Mouse (Mus musculus): Measurements from ENCODE around the gene Tesmin. TPM values are rescaled to one million over a fixed set of nuclear protein-coding genes. Genes with fewer than 3 reads are reported as not detected.

The Tesmin gene
- total and polyA plus RNA-seq, 3 experiments: 0.08 to 0.19 (median 0.17) TPM

- no peaks in the 10 kb centered on the region for H3K27me3 ChIP-seq (replicated peaks)
- no peaks in the 10 kb centered on the region for H3K79me2 ChIP-seq (replicated peaks; ENCODE audit: control insufficient read depth, extremely low read depth, insufficient read depth, poor library complexity, severe bottlenecking)
- DNase-seq (ENCODE audit: extremely low read depth): no peak
- no peak for TF ChIP-seq CHD1 (IDR thresholded peaks at IDR 0.05; ENCODE audit: low read depth, low read length)
- TF ChIP-seq EP300 (IDR thresholded peaks at IDR 0.05; ENCODE audit: low read length): no peak
- no peak for TF ChIP-seq ETS1 (conservative IDR thresholded peaks at IDR 0.05; ENCODE audit: low read depth, low read length)
- no peak for TF ChIP-seq ZKSCAN1 (IDR thresholded peaks at IDR 0.05; ENCODE audit: borderline replicate concordance, low read depth, low read length)
- no peak for TF ChIP-seq RAD21 (IDR thresholded peaks at IDR 0.05; ENCODE audit: low read depth, low read length)
- TF ChIP-seq MAFK (IDR thresholded peaks at IDR 0.05; ENCODE audit: insufficient replicate concordance, low read length): no peak
- TF ChIP-seq IRF4 (IDR thresholded peaks at IDR 0.05; ENCODE audit: low read depth, low read length): no peak
- no peak for TF ChIP-seq MAX (IDR thresholded peaks at IDR 0.05; ENCODE audit: low read length)
- no peak for TF ChIP-seq NRF1 (IDR thresholded peaks at IDR 0.05; ENCODE audit: low read depth, low read length)
- in situ Hi-C loops (cut with MboI; ENCODE audit: low pct_ligation_motif_present, low pct_unique_long_range_greater_than_20kb, low sequenced_read_pairs) (no loop called here), dilution Hi-C loops (cut with MboI; ENCODE audit: extremely low pct_ligation_motif_present, extremely low pct_unique_long_range_greater_than_20kb, low sequenced_read_pairs) (no loop called here)
- H3K4me3 ChIP-seq (replicated peaks in 1 of 3; ENCODE audit: low read depth in 2 of 3, low read length in 2 of 3, poor library complexity in 1 of 3): no peak overlapping the region
- no peak overlapping the region for H3K27ac ChIP-seq (ENCODE audit: insufficient read depth, low read depth)
- H3K36me3 ChIP-seq (replicated peaks in 1 of 2; ENCODE audit: control insufficient read depth in 1 of 2, insufficient read depth in 1 of 2, low read length in 1 of 2): no peaks in the 10 kb centered on the region
- H3K9ac ChIP-seq (ENCODE audit: insufficient read depth, low read depth): no peak overlapping the region
- no peak overlapping the region for H3K4me2 ChIP-seq (ENCODE audit: insufficient read depth, low read depth, poor library complexity, severe bottlenecking)
- H3K4me1 ChIP-seq (ENCODE audit: control insufficient read depth in 1 of 2, insufficient read depth in 2 of 2): peaks cover 3 to 18% of the 10 kb centered on the region in 2 experiments; a peak in 3 of 4 replicates
- no peaks in the 10 kb centered on the region for H3K9me3 ChIP-seq (replicated peaks; ENCODE audit: low read length)
Observed at GRCm38 (mm10) chr19:3428057-3428830, 39.6 kb downstream of the Tesmin start.

GRCm38 (mm10) chr19:3429156-3429816, 40.6 kb downstream of the Tesmin start:
- dilution Hi-C loops (cut with MboI; ENCODE audit: extremely low pct_ligation_motif_present, extremely low pct_unique_long_range_greater_than_20kb, low sequenced_read_pairs): no loop called here
- in situ Hi-C loops (cut with MboI; ENCODE audit: low pct_ligation_motif_present, low pct_unique_long_range_greater_than_20kb, low sequenced_read_pairs): no loop called here

More at GRCm38 (mm10) chr19:3429156-3429816, 40.6 kb downstream of the Tesmin start:
- Histone ChIP-seq H3K9ac (ENCODE audit: insufficient read depth, low read depth) (no peak overlapping the region), H3K4me1 (ENCODE audit: control insufficient read depth in 1 of 2, insufficient read depth in 2 of 2) (peaks cover 3 to 17% of the 10 kb centered on the region in 2 experiments; a peak in 3 of 4 replicates), H3K79me2 (replicated peaks; ENCODE audit: control insufficient read depth, extremely low read depth, insufficient read depth, poor library complexity, severe bottlenecking) (no peaks in the 10 kb centered on the region), H3K9me3 (replicated peaks; ENCODE audit: low read length) (no peaks in the 10 kb centered on the region), H3K36me3 (replicated peaks in 1 of 2; ENCODE audit: control insufficient read depth in 1 of 2, insufficient read depth in 1 of 2, low read length in 1 of 2) (no peaks in the 10 kb centered on the region), H3K27ac (ENCODE audit: insufficient read depth, low read depth) (no peak overlapping the region), H3K4me2 (ENCODE audit: insufficient read depth, low read depth, poor library complexity, severe bottlenecking) (no peak overlapping the region), H3K4me3 (replicated peaks in 1 of 3; ENCODE audit: low read depth in 2 of 3, low read length in 2 of 3, poor library complexity in 1 of 3) (no peak overlapping the region), H3K27me3 (replicated peaks) (no peaks in the 10 kb centered on the region)
- TF ChIP-seq MEF2A (IDR thresholded peaks at IDR 0.05; ENCODE audit: borderline replicate concordance, low read depth, low read length) (no peak), GABPA (IDR thresholded peaks at IDR 0.05; ENCODE audit: insufficient replicate concordance, low read depth, low read length) (no peak), EP300 (IDR thresholded peaks at IDR 0.05; ENCODE audit: low read length) (no peak), CHD1 (IDR thresholded peaks at IDR 0.05; ENCODE audit: low read depth, low read length) (no peak), IRF4 (IDR thresholded peaks at IDR 0.05; ENCODE audit: low read depth, low read length) (no peak), HCFC1 (IDR thresholded peaks at IDR 0.05; ENCODE audit: low read depth, low read length) (no peak), ZMIZ1 (IDR thresholded peaks at IDR 0.05; ENCODE audit: low read depth, low read length) (no peak), NELFE (IDR thresholded peaks at IDR 0.05; ENCODE audit: low read depth, low read length) (no peak), USF2 (conservative IDR thresholded peaks at IDR 0.05; ENCODE audit: low read depth, low read length) (no peak), MAFK (IDR thresholded peaks at IDR 0.05; ENCODE audit: insufficient replicate concordance, low read length) (no peak), E2F4 (IDR thresholded peaks at IDR 0.05; ENCODE audit: insufficient replicate concordance, low read depth, low read length) (no peak), POLR2A (IDR thresholded peaks at IDR 0.05; ENCODE audit: low read depth, low read length) (no peak), ZKSCAN1 (IDR thresholded peaks at IDR 0.05; ENCODE audit: borderline replicate concordance, low read depth, low read length) (no peak), UBTF (IDR thresholded peaks at IDR 0.05; ENCODE audit: low read depth, low read length) (no peak), KAT2A (IDR thresholded peaks at IDR 0.05; ENCODE audit: insufficient replicate concordance, low read length) (no peak), JUND (conservative IDR thresholded peaks at IDR 0.05; ENCODE audit: low read depth, low read length) (no peak), PAX5 (IDR thresholded peaks at IDR 0.05; ENCODE audit: low read length) (no peak), USF1 (IDR thresholded peaks at IDR 0.05; ENCODE audit: low read depth, low read length) (no peak), MXI1 (IDR thresholded peaks at IDR 0.05; ENCODE audit: low read depth, low read length) (no peak), MAZ (IDR thresholded peaks at IDR 0.05; ENCODE audit: low read depth, low read length) (no peak)
- DNase-seq (ENCODE audit: extremely low read depth): no peak
